Mouse (Mus musculus): ENCODE data around the gene Lmntd2.

The Lmntd2 gene

GRCm38 (mm10) chr7:141191036-141191435, 22.8 kb downstream of the Lmntd2 start:
- in situ Hi-C loops (cut with MboI, MseI): no loop called here

DNA sequence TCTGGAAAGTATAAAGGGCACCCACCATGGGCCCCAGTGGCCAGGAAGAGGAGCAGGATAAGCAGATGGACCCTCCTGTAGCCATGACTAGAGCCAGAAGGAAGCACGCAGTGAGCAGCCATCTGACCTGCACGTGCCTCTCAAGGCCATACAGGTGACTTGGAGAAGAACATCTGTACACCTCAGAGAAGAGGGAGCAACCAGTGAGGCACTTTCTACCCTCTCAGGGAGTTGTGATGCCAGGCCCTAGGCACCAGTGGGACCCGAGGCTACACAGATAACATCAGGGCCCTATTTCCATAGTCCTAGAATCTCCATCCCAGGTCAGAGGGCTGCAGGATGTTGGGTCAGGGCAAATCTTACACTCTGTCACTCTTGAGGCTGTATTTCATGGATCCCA, 23.7 kb downstream of the Lmntd2 start:
- in situ Hi-C loops (cut with MboI, MseI): no loop called here

DNA sequence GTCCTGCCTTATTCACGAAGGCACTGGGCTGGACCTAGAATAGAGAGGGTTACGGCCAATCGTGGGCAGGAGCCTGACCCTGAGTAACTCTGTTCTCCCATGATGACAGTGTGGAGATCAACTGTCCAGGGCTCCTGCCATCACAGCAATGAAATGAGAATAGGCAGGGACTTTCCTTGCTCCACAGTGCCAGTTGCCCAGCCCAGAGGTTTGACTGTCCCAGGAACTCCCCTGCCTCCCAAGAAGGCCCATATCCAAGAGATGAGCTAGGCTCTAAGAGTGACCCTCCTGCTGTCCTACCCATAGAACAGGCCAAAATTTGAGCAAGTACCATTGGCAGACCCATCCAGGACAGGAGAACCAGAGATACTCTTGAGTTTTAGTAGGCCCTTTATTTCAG, 25.1 kb downstream of the Lmntd2 start:
- in situ Hi-C loops (cut with MboI, MseI): no loop called here

GRCm38 (mm10) chr7:141188194-141188593, 25.7 kb downstream of the Lmntd2 start:
- in situ Hi-C loops (cut with MboI, MseI): no loop called here

DNA sequence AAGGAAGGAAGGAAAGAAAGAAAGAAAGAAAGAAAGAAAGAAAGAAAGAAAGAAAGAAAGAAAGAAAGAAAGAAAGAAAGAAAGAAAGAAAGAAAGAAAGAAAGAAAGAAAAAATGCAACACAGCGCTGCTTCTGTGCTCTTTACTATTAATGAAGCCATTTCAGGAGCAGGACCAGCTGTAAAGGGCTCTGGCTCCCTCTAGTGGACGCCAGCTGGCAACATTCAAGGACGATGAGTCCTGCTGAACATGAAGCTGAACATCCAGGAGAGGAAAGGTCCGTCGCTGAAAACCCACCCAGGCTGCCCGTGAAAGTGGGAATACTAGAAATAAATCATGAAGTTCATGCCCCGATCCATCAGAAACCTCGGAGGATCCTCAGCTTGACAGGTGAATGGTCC, 37.7 kb downstream of the Lmntd2 start:
- in situ Hi-C loops (cut with MboI, MseI): loop anchor here (5.0 to 10.0 kb wide), 2 partner anchors 81 to 114 kb away; partner anchors contain the start of gene B4galnt4

- in situ Hi-C loops (cut with MboI, MseI): loop anchor here (5.0 to 10.0 kb wide), 2 partner anchors 80 to 113 kb away; partner anchors contain the start of gene B4galnt4
These were observed 38.8 kb downstream of the Lmntd2 start for GRCm38 (mm10) chr7:141175068-141175467.

- in situ Hi-C loops (cut with MboI, MseI): loop anchor here (10.0 kb wide), 1 partner anchor 79 kb away; no protein-coding TSS in a partner anchor
These were observed 40.5 kb downstream of the Lmntd2 start for GRCm38 (mm10) chr7:141173323-141173850.

DNA sequence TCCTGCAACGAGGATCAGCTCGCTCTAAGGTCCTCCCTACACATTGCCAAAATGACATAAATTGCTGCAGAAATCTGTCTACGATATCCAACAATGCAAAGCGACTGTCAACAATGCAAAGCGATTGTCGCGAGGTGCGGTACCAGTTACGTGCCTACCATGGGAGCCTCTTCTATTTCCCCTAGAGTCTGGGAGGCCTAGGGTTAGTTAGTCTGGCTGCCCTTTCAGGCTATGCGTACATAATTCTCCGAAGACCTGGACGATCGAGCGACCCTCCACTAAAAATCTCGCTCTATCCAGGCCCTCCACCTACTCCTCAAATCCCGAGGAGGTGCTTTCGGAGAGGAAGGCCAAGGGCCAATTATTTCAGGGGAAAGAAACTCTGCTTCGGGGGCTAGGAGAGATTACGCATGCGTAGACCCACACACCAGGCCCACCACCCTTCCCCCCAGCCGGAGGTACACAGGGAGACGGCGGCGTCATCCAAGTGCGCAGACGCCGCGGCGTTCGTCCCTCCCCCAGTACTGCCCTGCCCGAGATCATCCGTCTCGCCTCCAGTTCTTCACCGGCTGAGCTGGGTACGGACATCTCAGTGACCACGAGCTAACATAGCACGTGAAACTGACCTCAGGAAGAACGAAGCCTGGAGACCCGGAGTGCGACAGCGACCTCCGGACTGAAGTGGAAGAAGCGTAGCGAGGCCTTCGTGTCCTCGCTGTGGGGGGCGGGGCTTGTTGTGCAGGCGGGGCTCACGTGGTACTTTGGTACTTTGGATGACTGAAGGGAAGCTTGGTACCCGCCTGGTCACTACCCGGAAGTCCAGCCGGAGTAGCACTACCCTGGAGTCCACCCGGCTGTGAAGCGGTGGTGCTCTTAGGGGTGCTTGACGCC, 41.5 kb downstream of the Lmntd2 start, which contains the start of gene Rnh1:
Gene Rnh1, minus strand, starts transcription at position 742 of the 891 bp plus-strand sequence.
- in situ Hi-C loops (cut with MboI, MseI): loop anchor here (10.0 kb wide), 1 partner anchor 78 kb away; no protein-coding TSS in a partner anchor

GRCm38 (mm10) chr7:141169866-141170265, 44.0 kb downstream of the Lmntd2 start:
- in situ Hi-C loops (cut with MboI, MseI): loop anchor here (5.0 to 10.0 kb wide), 2 partner anchors 38 to 75 kb away; no protein-coding TSS in a partner anchor

DNA sequence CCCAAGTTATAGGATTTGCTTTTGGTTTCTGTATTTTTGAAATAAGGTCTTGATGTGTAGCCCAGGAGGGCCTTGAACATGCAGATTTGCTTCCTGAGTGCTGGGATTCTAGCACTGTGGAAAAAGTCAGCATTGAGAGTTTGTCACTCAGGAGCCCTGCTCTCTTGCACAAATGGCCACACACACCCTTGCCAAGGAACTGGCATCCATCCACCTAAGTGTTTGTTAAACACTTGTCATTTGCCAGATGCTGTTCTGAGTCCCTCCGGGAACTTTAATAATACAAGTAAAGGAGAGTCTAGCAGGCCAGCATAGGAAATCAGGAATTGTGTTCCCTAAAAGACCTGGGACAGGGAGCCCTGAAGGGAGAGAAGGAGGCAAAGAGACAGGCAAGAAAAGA, 44.6 kb downstream of the Lmntd2 start:
- in situ Hi-C loops (cut with MboI, MseI): loop anchor here (5.0 kb wide), 1 partner anchor 37 kb away; no protein-coding TSS in a partner anchor

DNA sequence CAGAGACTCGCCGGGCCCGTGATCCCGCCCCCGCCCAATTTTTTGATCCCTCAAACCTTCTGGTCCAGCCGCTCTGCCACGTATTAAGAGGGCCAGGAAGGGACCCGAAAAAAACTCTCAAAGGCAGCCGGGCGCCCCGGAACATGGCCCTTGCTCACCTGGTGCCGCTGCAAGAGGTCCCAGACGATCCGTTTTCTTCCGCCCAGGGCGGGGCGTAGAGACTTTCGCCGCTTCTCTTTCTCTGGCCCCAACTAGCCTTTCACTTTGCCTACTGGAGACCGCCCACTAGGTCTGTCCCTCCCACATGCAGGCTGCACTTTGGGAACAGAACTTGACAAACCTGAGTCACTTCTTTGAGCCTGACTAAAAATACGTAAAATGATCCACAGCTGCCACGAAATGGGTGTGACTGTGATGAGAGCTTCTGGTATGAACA, 45.3 kb downstream of the Lmntd2 start:
- in situ Hi-C loops (cut with MboI, MseI): loop anchor here (5.0 kb wide), 1 partner anchor 36 kb away; no protein-coding TSS in a partner anchor

DNA sequence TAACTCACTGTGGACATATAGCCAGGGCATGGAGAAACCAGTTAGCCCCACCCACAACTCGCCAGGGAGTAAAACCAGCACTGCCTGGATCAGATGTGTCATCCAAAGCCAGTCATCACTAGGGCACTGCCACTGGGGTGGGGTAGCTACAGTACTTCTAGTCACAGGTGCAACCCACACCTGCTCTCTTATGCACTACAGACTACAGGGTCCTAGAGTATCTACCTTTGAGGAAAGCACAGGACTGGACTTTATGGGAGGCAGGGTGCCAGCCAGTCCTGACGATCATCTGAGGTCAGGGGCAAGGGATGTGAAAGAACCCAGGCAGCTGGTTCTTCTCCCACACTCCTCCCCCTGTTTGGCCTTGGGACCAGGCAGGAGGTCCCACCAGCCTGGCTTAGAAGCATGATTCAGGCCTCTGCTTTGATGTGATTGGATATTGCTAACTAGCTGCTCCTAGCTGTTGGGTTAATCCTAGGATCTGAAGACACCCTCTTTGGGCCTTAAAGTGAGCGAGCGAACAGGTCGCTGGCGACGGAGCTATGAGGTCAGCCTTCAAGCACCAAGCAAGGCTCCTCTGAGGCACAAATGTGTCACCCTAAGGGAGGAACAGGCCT, 45.9 kb downstream of the Lmntd2 start:
- in situ Hi-C loops (cut with MboI, MseI): loop anchor here (5.0 kb wide), 1 partner anchor 36 kb away; no protein-coding TSS in a partner anchor

DNA sequence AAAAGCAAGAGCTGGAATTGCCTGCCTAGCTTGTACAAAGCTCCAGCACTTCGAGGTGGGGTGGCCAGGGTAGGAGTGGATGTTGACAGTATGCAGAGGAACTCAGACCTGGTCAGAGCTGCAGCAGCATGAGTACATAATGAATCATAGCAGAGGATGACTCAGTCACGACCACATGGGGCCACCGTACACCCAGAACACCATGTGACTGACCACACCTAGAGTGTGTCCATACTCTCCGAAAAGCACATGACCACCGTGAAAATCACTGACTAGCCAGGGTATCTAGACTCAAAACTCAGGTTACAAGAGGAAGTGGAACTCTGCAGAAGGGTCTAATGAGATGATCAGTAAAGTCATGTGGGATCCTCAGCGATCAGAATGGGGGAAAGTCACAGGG, 49.0 kb downstream of the Lmntd2 start:
- in situ Hi-C loops (cut with MboI, MseI): loop anchor here (5.0 kb wide), 1 partner anchor 33 kb away; no protein-coding TSS in a partner anchor

DNA sequence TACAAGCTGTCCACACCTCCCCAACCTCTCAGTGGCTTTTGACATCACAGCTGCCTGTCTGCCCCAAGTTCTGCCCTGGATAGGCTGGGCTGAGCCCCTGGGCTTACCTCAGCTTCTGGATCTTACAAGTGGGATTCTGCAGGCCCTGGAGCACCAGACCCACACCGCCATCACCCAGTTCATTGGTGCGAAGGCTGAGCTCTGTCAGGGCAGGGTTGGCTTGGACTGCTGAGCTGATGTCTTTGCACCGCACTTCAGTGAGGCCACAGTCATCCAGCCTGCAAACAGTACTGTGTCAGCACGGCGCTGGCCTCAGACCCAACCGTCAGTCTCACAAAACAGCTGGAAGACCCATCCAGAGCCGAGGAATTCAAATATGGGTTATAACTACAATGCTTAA, 49.5 kb downstream of the Lmntd2 start:
- in situ Hi-C loops (cut with MboI, MseI): no loop called here
